Mouse (Mus musculus) bone marrow, adult 2 months (tissue): Measurements from ENCODE around the gene Pik3c2g. TPM values are rescaled to one million over a fixed set of nuclear protein-coding genes. Genes with fewer than 3 reads are reported as not detected.

Experiments used
- H3K27ac ChIP-seq: fragments of 200-500 bp; 2 replicates; pipeline ENCODE4 v1.5.1; 2012; ENCODE audit warnings: low read depth, mild to moderate bottlenecking, control low read depth, inconsistent platforms, low read length; ENCODE audit not compliant: control insufficient read depth, poor library complexity, insufficient read depth
- H3K4me1 ChIP-seq: fragments of 200-500 bp; 2 replicates; pipeline ENCODE4 v1.6.1; 2011; ENCODE audit warnings: low read length; ENCODE audit not compliant: control insufficient read depth, insufficient read depth
- H3K4me3 ChIP-seq: fragments of 200-500 bp; replicated peaks from 2 replicates; pipeline ENCODE3; 2011; ENCODE audit warnings: mild to moderate bottlenecking, low read depth, low read length, control low read depth; ENCODE audit not compliant: control insufficient read depth
- CTCF ChIP-seq: fragments of 200-500 bp; IDR thresholded peaks from 2 replicates; pipeline ENCODE4 v1.5.1; 2011; ENCODE audit warnings: low read length, control low read depth; ENCODE audit not compliant: control insufficient read depth, insufficient read depth
- POLR2A ChIP-seq: fragments of 200-500 bp; IDR thresholded peaks from 2 replicates; pipeline ENCODE4 v1.6.1; 2011; ENCODE audit warnings: low read depth, mild to moderate bottlenecking, control low read depth, low read length, borderline replicate concordance; ENCODE audit not compliant: control insufficient read depth
- WGBS: fragments of 180-500 bp; shearing (Covaris S2); methylation state at CpG from one replicate; pipeline ENCODE4 v1.1.7; 2018; 5-methylcytosine and 5-hydroxymethylcytosine counted together
- polyA plus RNA-seq: library from polyadenylated mRNA; stranded (reverse); fragments of >200 nt; gene quantifications from 2 replicates; pipeline ENCODE4 v1.2.4, GENCODE M21; 2011; ENCODE audit warnings: low replicate concordance; ENCODE audit not compliant: missing spikeins, insufficient read depth, insufficient read length

The Pik3c2g gene
- not detected in 2 replicates for polyA plus RNA-seq

- no peak within 1 kb of the TSS for H3K27ac ChIP-seq
Measured at GRCm38 (mm10) chr6:139586892-139587291, at the start of gene Pik3c2g. Gene Pik3c2g (plus strand): TSS chr6:139587221.

GRCm38 (mm10) chr6:139538469-139538868, 48.6 kb upstream of the Pik3c2g start:
- TF ChIP-seq POLR2A (no peak), CTCF (no peak)
- 49% methylated on average over 2 of the region's 2 CpGs for WGBS
- H3K4me1 ChIP-seq, result no peaks in the 10 kb centered on the region
- H3K4me3 ChIP-seq, result no peak overlapping the region
- no peak overlapping the region for H3K27ac ChIP-seq

More at GRCm38 (mm10) chr6:139586892-139587291, at the start of gene Pik3c2g:
- WGBS, result 28% methylated on average over 15 of the region's 15 CpGs
- Histone ChIP-seq H3K4me1 (no peaks in the 10 kb centered on the region), H3K4me3 (no peak within 1 kb of the TSS)
- TF ChIP-seq CTCF, result no peak
- no peak for TF ChIP-seq POLR2A

- TF ChIP-seq CTCF (no peak), POLR2A (no peak)
- Histone ChIP-seq H3K4me1 (no peaks in the 10 kb centered on the region), H3K4me3 (no peak overlapping the region), H3K27ac (no peak overlapping the region)
- WGBS, result 73% methylated on average over 7 of the region's 7 CpGs
Measured at GRCm38 (mm10) chr6:139555537-139556179, 31.4 kb upstream of the Pik3c2g start.

- TF ChIP-seq POLR2A (no peak), CTCF (no peak)
- no peak overlapping the region for H3K4me3 ChIP-seq
- WGBS, result 80% methylated on average over 7 of the region's 7 CpGs
- no peaks in the 10 kb centered on the region for H3K4me1 ChIP-seq
- no peak overlapping the region for H3K27ac ChIP-seq
Measured at GRCm38 (mm10) chr6:139569211-139569610, 17.8 kb upstream of the Pik3c2g start.

- H3K27ac ChIP-seq, result no peak overlapping the region
- no peak overlapping the region for H3K4me3 ChIP-seq
- 70% methylated on average over 4 of the region's 4 CpGs for WGBS
- H3K4me1 ChIP-seq, result no peaks in the 10 kb centered on the region
- TF ChIP-seq CTCF, result no peak
- TF ChIP-seq POLR2A, result no peak
Measured at GRCm38 (mm10) chr6:139575854-139576253, 11.2 kb upstream of the Pik3c2g start.

GRCm38 (mm10) chr6:139576261-139577014, 10.6 kb upstream of the Pik3c2g start:
- WGBS, result 48% methylated on average over 10 of the region's 10 CpGs
- no peak for TF ChIP-seq POLR2A
- no peak for TF ChIP-seq CTCF
- H3K4me3 ChIP-seq, result no peak overlapping the region
- H3K27ac ChIP-seq, result no peak overlapping the region
- H3K4me1 ChIP-seq, result no peaks in the 10 kb centered on the region

GRCm38 (mm10) chr6:139577026-139577861, 9.8 kb upstream of the Pik3c2g start:
- Histone ChIP-seq H3K27ac (no peak overlapping the region), H3K4me1 (no peaks in the 10 kb centered on the region), H3K4me3 (no peak overlapping the region)
- TF ChIP-seq POLR2A (no peak), CTCF (no peak)
- 43% methylated on average over 18 of the region's 18 CpGs for WGBS

- TF ChIP-seq CTCF (no peak), POLR2A (no peak)
- no peak overlapping the region for H3K27ac ChIP-seq
- no peaks in the 10 kb centered on the region for H3K4me1 ChIP-seq
- H3K4me3 ChIP-seq, result no peak overlapping the region
- WGBS, result 86% methylated on average over 12 of the region's 12 CpGs
Measured at GRCm38 (mm10) chr6:139587478-139587877, 457 bp downstream of the Pik3c2g start.
